Mouse (Mus musculus) G1E (cell line): Measurements from ENCODE around the gene Gm15737. TPM values are rescaled to one million over a fixed set of nuclear protein-coding genes. Genes with fewer than 3 reads are reported as not detected.

Experiments
- ATAC-seq: 2 replicates; pipeline ENCODE4 v1.8.0; 2016; ENCODE audit warnings: mild to moderate bottlenecking; ENCODE audit not compliant: insufficient number of reproducible peaks, poor library complexity, low FRiP score, severe bottlenecking; ENCODE audit errors: extremely low read depth
- DNase-seq: peaks from one replicate; pipeline ENCODE4 v3.0.0; 2012; ENCODE audit warnings: low spot score
- H3K27me3 ChIP-seq: 2 replicates; pipeline ENCODE4 v1.6.1; 2012; ENCODE audit warnings: mild to moderate bottlenecking, low read length, inconsistent platforms; ENCODE audit not compliant: insufficient read depth
- H3K36me3 ChIP-seq: replicated peaks from 2 replicates; pipeline ENCODE3; 2012; ENCODE audit warnings: mild to moderate bottlenecking, inconsistent platforms
- H3K4me1 ChIP-seq: 2 replicates; pipeline ENCODE4 v1.6.1; 2012; ENCODE audit warnings: low read depth, low read length, inconsistent platforms, mixed read lengths; ENCODE audit not compliant: insufficient read depth
- H3K4me3 ChIP-seq: 2 replicates; pipeline ENCODE4 v1.5.1; 2012; ENCODE audit warnings: low read depth, mild to moderate bottlenecking, inconsistent platforms, low read length, moderate library complexity, mixed read lengths
- H3K9me3 ChIP-seq: replicated peaks from 2 replicates; pipeline ENCODE4 v1.6.1; 2012; ENCODE audit warnings: inconsistent platforms
- CTCF ChIP-seq: IDR thresholded peaks from 2 replicates; pipeline ENCODE4 v1.5.1; 2012; ENCODE audit warnings: low read depth, low read length, inconsistent platforms, mixed read lengths
- GATA1 ChIP-seq: IDR thresholded peaks from 2 replicates; pipeline ENCODE4 v1.6.1; 2012; ENCODE audit warnings: borderline replicate concordance, low read length, inconsistent platforms, mixed read lengths
- GATA2 ChIP-seq: IDR thresholded peaks from 2 replicates; pipeline ENCODE4 v1.6.1; 2012; ENCODE audit warnings: low read depth, low read length, inconsistent platforms, borderline replicate concordance
- POLR2AphosphoS5 ChIP-seq: IDR thresholded peaks from 2 replicates; pipeline ENCODE4 v1.6.1; 2012; ENCODE audit warnings: low read depth, low read length, inconsistent platforms; ENCODE audit not compliant: insufficient replicate concordance
- TAL1 ChIP-seq: conservative IDR thresholded peaks from 2 replicates; pipeline ENCODE4 v1.6.1; 2012; ENCODE audit warnings: low read depth, low read length, inconsistent platforms, mixed read lengths
- polyA plus RNA-seq: library from polyadenylated mRNA; stranded (reverse); fragments of >175 nt; gene quantifications from 2 replicates; pipeline ENCODE4 v1.2.3, GENCODE M21; 2012
- total RNA-seq, 2 experiments: library from RNA; stranded (forward) in 1 of 2; stranded (reverse) in 1 of 2; fragments of 200-1000 nt in 1 of 2; fragments of >200 nt in 1 of 2; fragmentation: Nextera tagmentation in 1 of 2; gene quantifications; 2 replicates each; pipeline ENCODE4 v1.2.3; 2014 to 2017

The Gm15737 gene
- total and polyA plus RNA-seq, 3 experiments, result 0.05 TPM; not detected in 2

GRCm38 (mm10) chr6:92869582-92870219 is 544 bp downstream of the Gm15737 start:
- TF ChIP-seq POLR2AphosphoS5, result no peak
- TF ChIP-seq TAL1, result no peak
- Histone ChIP-seq H3K27me3 (no peaks in the 10 kb centered on the region), H3K36me3 (no peaks in the 10 kb centered on the region), H3K9me3 (peaks cover 15% of the 10 kb centered on the region), H3K4me1 (no peaks in the 10 kb centered on the region), H3K4me3 (no peak overlapping the region)
- DNase-seq (no peak), ATAC-seq (no peak)

- ATAC-seq, result no peak
- Histone ChIP-seq H3K4me3 (no peak overlapping the region), H3K9me3 (peaks cover 18% of the 10 kb centered on the region), H3K36me3 (no peaks in the 10 kb centered on the region), H3K27me3 (no peaks in the 10 kb centered on the region), H3K4me1 (no peaks in the 10 kb centered on the region)
- no peak for DNase-seq
- TF ChIP-seq CTCF (no peak), GATA2 (no peak), POLR2AphosphoS5 (no peak), GATA1 (no peak), TAL1 (no peak)
Observed at GRCm38 (mm10) chr6:92871813-92872212, 2.7 kb downstream of the Gm15737 start.

GRCm38 (mm10) chr6:92872766-92873165 is 3.6 kb downstream of the Gm15737 start:
- ATAC-seq (no peak), DNase-seq (no peak)
- TF ChIP-seq GATA1 (no peak), TAL1 (no peak), GATA2 (no peak), CTCF (no peak), POLR2AphosphoS5 (no peak)
- Histone ChIP-seq H3K4me1 (no peaks in the 10 kb centered on the region), H3K36me3 (no peaks in the 10 kb centered on the region), H3K27me3 (no peaks in the 10 kb centered on the region), H3K9me3 (peaks cover 23% of the 10 kb centered on the region), H3K4me3 (no peak overlapping the region)

- Histone ChIP-seq H3K4me3 (no peak overlapping the region), H3K27me3 (no peaks in the 10 kb centered on the region), H3K36me3 (no peaks in the 10 kb centered on the region), H3K4me1 (no peaks in the 10 kb centered on the region), H3K9me3 (peaks cover 19% of the 10 kb centered on the region)
- no peak for DNase-seq
- TF ChIP-seq GATA1, result no peak
- TF ChIP-seq CTCF, result no peak
- no peak for TF ChIP-seq TAL1
- no peak for TF ChIP-seq POLR2AphosphoS5
- no peak for TF ChIP-seq GATA2
- no peak for ATAC-seq
Observed at GRCm38 (mm10) chr6:92874854-92875253, 5.7 kb downstream of the Gm15737 start.

- ATAC-seq, result no peak
- no peaks in the 10 kb centered on the region for H3K4me1 ChIP-seq
- H3K4me3 ChIP-seq, result no peak overlapping the region
- no peaks in the 10 kb centered on the region for H3K36me3 ChIP-seq
- H3K9me3 ChIP-seq, result peaks cover 15% of the 10 kb centered on the region
- no peak for DNase-seq
- TF ChIP-seq GATA1, result no peak
- no peak for TF ChIP-seq TAL1
- TF ChIP-seq POLR2AphosphoS5, result no peak
- TF ChIP-seq GATA2, result no peak
- TF ChIP-seq CTCF, result no peak
- no peaks in the 10 kb centered on the region for H3K27me3 ChIP-seq
Observed at GRCm38 (mm10) chr6:92875340-92875739, 6.2 kb downstream of the Gm15737 start.

- TF ChIP-seq GATA1 (no peak), CTCF (no peak), TAL1 (no peak), POLR2AphosphoS5 (no peak), GATA2 (no peak)
- Histone ChIP-seq H3K4me3 (no peak overlapping the region), H3K9me3 (peaks cover 18% of the 10 kb centered on the region), H3K36me3 (no peaks in the 10 kb centered on the region), H3K27me3 (no peaks in the 10 kb centered on the region), H3K4me1 (no peaks in the 10 kb centered on the region)
- DNase-seq (no peak), ATAC-seq (no peak)
Observed at GRCm38 (mm10) chr6:92876121-92876520, 7.0 kb downstream of the Gm15737 start.
